Mouse (Mus musculus) kidney, postnatal 36 days (tissue): ENCODE measurements at regions not wholly inside any gene's neighbourhood (a gene's known extent, or its start where the extent isn't known, plus 50 kb on each side); places are given as distances from the start of the nearest gene placed in this dataset.
A peak's percentile ranks its signal among the peaks of the same experiment; 100 is the strongest.

ENCODE experiments used
- DNase-seq, 2 experiments: peaks; one replicate each; pipeline ENCODE4 v3.0.0; 2021 to 2022; ENCODE audit warnings: mixed read lengths in 2 of 2

DNA sequence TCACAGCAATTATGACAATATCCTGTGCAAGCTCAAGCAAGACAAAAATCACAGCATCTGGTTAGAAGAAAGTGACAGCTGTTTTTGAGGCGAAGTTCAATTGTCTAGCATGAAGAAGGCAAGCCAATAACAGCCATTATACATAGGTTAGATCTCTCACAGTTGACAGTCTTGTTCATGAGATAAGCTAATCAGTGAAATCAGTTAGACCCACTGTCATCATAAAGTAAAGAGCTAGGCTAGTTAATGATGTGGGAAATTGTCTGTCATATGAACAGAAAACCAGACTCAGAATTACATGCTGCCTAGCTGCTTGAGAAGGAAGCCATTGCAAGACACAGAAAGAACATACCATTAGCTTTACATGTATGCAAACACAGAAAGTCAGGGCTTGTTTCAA lies 470.2 kb upstream of the 5930422O12Rik start:
- DNase-seq, result no peak

DNA sequence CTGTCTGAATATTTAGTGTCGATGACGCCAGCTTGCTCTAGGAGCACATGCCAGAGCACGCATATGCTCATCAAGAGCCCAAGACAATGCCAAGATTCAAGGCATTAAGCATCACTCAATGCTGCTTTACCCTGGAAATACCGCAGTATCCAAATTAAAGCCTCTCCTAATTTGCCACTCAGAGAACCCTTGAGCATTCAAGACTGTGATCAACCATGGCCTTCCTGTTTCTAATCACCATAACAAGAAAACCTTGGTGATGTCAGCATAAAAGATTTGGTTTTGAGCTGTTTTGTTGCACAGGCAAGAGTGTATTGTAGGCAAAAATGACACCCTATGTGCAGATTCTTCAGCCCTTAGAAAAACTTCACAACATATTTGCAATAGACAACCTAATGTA lies 469.7 kb upstream of the 5930422O12Rik start:
- no peak for DNase-seq

DNA sequence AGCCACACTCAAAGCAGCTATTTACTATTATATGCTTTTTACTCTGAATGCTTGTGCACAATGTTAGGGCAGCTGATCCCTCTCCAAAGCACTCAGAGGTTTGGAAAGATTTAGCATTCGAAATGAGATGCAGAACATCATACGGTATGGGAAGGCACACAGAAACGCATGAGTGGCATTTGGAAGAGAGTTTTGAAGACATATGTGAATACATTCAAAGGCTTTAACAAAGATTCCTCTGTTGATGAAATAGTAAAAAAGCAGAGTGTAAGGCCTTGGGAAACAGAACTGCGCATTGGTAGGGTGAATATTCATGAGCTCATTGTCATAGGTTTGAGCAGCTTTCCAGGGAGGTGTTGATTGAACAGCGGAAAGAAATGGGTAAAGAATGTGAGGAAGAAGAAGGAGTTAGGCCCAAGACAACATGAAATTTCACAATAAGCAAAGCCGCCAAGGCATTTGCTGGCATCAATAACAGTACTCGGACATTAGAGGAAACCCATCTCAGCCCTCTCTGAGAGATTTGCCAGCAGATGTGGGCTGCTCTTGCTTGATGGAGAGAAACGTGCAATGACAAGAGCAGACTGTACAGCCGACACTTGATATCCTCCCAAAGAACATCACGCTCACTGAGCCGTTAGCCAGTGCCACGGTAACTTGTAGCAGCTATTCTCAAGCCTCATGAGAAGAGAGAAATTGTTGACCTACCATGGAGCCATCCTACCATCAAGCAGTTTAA lies 469.0 kb upstream of the 5930422O12Rik start:
- no peak for DNase-seq

DNA sequence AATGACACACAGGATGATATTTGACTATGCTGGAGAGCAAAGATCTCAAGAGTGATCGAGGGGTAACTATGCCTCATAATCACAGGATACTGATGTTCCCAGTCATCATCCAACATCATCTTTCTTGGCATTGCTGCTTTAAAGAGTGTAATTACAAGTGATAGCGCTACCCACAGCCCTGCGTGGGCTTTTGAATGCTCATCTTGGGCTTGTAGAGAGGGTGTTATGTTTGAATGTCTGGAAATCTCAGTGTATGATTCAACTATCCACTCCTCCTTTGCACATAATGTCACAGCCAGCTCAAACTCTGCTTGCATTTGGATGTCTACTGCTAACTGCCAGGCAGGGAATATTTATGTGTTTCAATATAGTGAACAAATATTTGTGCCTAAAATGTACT lies 438.3 kb upstream of the 5930422O12Rik start:
- DNase-seq, result no peak

DNA sequence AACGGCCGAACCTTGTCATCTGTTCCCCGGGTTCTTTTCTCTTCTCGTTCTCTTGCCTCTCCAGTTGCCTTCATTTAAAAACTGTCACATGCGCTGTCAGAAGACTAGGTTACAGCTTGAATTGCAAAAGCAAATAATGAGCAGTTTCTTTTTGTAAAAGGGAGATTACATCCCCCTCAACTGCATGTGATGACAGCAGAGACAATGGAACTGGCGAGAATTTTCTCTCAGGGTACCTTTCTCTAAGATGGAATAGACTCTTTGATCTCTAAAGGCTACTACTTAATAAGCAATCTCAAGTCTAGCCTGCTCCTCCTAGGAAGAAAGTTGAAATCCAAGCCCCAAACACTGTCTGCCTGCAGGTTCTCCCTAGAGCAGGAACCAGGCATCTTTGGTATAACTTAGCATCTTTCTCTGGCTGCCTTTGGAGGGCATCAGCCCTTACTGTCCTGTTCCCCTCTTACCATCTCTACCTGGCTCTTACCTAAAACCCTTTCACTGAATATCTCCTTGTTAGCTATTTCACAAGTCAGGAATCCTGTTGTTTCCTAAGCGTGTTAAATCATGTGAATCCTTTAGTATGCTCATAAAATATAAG lies 424.4 kb upstream of the 5930422O12Rik start:
- no peak for DNase-seq

DNA sequence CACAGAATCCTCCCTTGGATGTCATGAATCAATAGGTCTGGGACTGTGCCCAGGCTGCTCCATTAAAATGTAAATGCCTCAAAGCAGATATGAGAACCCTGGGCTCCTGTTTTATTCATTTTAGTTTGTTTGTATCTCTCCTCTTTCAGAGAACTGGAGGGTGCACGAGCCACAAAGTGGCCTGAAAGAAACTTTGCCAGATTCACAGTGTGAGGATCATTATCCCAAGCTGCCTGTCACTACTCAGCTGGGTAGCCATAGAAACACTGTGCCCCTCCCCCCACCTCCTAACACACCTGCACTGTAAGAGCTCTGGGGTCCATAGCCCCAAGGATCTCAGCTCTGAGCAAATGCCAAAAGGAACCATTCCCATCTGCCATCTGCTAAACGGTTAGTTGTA lies 423.9 kb upstream of the 5930422O12Rik start:
- no peak for DNase-seq

DNA sequence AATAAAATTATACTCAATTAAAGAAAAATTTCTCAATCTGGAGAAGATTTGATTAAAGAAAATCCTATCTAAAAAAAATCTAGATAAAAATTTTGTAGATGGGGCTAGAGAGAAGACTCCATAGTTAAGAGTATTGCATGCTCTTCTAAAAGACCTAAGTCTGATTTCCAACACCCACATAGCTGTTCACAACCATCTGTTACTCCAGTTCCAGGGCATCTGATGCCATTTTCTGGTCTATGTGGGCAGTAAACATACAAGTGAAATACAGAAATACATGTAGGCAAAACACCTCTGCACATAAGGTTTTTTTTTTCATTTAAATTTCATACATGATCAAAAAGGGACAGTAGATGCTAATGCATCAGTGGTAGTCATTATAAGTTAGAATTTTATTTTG lies 418.4 kb upstream of the 5930422O12Rik start:
- no peak for DNase-seq

DNA sequence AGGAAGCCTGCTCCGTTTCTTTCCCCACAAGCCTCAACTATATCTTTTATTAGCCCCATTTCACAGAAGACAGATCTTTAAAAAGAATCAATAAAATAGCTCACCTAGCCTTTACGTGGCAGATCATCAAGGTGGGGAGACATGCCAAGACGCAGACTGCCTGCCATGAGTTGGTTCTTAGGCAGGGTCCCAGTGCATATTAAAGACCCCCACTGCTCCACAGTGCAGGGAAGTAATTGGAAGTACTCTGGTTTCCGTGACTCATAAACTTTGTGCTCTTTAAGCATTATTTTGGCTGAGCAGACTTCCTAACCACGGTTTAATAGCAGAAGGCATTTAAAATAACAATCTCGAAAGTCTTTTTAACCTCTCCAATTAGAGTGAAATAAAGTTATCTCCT lies 415.7 kb upstream of the 5930422O12Rik start:
- no peak for DNase-seq

DNA sequence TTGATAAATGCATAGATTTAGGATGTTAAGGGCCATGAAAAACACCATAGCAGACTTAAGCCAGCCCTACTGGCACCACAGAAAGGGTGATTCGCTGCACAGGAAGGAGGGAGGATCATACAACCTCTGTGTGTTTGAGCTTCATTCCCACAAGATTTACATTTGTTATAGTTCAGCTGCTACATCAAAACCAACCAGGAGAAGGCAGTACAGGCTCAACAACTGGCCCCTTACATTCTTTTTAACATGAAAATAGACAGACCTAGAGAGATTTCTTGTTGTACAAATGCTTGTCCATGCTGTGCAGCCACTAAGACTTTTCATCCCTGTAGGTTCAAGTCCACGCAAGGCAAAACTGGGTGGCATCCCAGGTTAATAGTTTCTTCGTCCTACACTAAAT lies 412.6 kb upstream of the 5930422O12Rik start:
- DNase-seq, result no peak

DNA sequence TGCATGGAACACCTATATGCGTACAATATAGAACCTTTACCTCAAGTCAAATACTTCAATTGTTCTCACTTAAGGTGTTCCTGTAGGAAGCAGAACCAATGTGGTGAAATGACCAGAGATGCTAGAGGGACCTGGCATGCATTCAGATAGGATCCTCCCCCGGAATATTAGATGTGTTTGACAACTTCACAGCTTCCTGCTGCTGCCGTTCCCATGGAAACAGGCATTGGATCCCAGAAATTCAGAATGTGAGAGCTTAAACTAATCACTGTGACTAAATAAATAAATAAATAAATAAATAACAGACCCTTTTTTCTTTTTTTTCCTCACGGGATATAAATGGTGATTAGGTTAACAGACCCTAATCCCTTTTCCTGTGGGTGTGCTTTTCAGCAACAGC lies 401.5 kb upstream of the 5930422O12Rik start:
- DNase-seq, result no peak

DNA sequence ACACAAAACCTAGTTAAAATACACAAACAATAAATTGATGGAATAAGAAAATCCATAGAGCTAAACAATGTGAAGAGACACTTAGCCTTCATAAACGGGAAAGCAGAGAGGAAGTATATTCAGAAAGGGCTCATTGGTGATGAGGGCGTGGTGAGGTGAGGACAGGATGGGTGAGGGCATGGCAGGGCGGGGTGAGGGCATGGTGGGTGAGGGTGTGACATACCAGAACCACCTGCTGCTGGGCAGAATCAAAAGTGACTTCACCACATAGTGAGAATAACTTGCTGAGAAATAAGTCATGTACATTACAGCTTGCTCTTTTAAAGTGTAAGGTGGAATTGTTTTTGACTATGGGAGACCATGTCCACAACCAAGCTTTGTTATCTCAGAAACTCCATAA lies 399.1 kb upstream of the 5930422O12Rik start:
- no peak for DNase-seq

DNA sequence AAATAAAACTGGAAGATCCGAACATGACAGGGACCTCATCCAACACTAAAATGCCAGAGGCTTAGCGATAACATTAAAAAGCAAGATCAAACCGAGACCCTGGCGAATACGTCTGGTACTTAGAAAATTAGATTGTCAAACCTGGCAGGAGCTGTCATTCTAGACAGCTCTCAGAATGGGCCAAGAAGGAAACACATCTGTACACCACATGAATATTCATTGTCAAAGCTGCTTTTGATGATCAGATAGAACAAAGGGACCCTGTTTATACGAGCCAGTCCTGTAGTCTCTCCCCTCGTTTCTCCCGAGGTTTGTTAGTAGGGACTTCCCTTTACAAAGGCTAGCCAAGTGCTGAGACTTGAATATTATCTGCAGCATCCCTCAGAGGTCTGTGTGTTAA lies 376.5 kb upstream of the 5930422O12Rik start:
- DNase-seq, result no peak

DNA sequence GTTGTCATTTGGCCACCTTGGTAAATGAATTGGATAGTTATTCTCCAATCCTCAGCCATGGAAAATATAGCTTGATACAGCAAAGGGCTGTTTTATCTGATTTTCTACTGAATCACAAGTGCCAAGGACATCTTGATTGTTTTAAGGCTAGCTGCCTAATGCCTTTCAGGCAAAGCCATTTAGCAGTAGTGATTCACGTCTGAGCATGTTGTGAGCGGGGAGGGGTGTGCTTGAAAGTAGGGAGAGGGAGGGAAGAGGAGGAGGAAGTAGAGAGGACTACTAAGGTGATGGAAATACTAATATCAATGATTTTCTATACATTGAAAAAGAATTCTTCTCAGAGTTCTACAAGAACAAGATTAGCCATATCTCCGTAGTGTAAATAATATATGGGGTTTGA lies 362.9 kb upstream of the 5930422O12Rik start:
- DNase-seq, result no peak

DNA sequence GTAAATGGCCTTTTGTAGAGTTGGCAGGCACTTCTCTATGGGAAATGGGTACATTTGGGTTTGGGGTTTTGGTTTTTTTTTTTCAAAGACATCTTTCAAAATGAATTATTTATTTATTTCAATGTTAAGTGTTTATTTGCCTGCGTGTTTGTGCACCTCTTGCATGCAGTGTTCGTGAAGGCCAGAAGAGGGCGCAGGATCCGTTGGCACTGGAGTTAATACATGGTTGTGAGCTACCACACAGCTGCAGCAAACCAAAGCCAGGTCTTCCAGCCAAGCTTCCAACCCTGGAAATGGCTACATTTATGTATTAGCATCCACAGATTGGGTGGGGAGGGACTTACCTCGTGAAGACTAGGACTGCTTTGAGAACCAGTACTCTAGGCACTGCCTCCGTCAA lies 362.3 kb upstream of the 5930422O12Rik start:
- no peak for DNase-seq

DNA sequence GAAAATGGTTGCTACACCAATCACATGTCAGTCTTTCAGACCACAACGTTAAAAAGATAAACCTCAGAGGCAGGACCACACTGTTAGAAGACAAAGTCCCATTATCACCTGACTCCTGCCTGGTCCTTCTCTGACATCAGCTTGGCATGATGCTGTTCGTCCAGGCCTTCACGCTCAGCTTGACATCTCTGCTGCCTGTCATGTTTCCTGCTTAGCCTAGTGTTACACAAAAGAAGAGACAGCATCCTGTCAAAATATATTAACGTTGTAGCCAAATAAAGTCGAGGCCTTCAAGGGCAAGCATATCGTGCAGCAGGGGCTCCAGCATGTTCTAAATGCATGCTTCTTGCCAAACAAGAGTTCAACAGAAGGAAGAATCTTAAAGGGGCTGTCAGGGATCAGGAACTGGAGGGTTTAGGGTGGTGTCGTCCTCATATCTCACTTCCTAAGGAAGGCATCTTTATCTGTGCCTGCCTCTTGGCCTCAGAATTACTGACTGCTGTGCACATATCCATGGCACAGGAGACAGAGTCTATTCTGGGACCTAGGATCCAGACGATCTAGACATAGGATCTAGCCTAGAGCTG lies 361.0 kb upstream of the 5930422O12Rik start:
- no peak for DNase-seq

DNA sequence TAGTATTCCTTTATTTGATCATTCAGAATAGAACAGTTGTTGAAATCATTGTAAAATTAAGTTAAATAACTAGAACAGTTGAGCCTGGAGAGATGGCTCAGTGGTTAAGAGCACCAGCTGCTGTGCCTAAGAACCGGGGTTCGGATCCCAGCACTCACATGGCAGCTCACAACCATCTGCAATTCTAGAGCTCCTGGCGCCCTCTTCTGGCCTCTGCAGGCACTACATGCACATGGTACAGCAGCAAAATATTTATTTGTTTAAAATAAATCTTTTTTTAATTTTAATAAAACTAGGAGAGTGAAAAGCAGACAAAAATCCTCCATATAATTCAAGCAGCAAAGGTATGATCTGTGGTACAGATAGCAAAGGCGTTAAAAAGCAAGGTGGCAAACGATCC lies 360.0 kb upstream of the 5930422O12Rik start:
- DNase-seq, result peak in 1 of 2 experiments; percentile 8

DNA sequence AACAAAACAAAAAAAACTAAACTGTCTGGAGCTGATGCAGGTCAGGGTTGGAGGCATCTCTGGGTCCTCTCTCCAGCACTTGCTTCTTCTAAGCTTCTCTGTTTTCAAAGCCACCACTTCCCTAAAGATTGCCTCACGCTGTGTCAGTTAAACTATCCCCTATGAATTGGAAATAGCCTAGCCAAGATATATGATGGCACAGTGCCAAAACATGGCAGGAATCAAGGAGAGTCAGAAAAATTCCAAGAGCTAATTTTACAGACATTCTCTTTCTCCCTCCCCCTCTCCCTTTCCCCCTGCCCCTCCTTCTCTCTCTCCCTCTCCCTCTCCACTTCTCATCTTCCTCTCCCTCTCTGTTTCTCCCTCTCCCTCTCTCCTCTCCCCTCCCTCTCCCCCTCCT lies 353.3 kb upstream of the 5930422O12Rik start:
- no peak for DNase-seq

DNA sequence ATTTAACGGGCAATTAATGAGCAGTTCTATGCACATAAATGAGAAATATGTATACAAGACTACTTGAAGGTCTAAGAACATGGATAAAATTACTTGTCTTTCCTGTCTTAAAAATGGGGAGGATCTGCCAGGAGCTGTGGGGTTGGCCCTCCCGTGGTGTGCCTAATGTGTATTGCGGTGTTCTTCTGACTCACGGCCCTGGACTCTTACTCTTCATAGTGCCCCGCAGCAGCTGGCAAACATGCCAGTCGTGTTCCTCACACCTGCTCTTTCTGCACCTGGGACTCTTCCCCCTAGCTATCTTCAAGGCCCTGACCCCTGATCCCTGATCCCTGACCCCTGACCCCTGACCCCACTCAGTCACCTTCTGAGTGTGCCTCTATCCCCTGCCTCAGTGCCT lies 352.3 kb upstream of the 5930422O12Rik start:
- no peak for DNase-seq

DNA sequence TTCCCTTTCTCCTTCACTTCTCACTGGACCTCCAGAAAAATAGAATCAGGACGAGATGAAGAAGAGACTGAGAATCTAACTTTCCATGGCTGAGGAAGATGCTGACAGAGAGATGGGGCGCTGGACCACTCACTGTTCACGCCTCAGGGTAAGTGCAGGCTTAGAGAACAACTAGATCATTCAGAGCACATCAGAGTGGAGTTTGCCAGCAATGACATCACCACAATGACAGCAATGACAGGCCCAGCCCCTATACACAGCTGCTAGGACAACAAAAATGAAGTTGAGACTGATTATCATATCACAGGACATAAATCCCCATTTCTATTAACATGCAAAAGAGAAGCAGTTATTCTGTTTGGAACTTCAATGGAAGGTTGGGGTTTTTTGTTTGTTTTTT lies 350.4 kb upstream of the 5930422O12Rik start:
- DNase-seq, result no peak

DNA sequence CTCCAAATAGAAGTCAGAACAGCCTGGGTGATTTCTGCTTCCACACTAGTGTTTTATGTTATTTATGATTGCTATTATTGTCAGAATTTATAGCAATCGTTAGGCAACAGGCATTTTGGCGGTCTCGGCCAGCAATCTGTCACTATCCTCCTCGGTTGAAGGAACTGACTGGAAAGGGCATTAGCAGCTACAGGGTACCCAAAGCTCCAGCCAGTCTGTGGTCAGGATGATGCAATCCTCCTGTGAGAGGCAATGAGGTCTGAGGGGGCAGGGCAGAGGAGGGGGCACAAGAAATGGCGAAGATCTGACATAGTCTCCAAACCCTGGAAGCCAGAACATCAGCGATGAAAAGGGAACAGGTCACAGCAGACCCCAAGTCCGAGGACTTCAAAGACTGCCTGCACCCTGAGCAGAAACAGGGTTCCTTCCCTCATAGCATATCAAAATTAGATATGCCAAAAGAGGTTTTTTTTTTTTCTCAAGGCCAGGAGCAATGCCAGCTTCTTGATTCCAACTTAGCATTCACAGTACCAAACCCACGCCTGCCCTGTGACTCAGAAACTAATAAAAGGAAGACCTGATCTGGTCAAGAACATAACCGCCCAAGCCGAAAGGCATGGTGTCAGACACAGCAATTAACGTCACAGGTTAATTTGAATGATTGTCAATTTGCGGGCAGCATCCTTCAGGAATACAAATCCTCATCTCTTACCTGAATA lies 348.5 kb upstream of the 5930422O12Rik start:
- no peak for DNase-seq

DNA sequence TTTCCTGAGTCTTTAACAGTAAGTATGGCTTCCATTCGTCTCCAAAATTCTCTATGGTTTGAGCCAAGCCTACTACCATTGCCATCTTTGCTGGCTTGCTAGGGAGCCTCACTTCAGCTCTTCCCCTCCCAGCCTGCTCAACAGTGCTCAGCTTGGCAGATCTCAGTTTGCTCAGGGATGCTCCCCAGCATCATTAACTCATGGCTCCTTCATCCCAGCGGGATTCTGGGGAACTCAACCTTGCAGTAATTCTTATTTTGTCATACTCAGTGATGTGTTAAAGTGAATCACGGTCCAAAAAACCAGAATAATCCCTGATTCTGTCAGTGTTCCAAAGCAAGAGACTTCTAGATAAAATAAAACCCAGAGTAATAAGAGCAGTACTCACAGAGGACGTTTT lies 346.6 kb upstream of the 5930422O12Rik start:
- DNase-seq, result no peak

DNA sequence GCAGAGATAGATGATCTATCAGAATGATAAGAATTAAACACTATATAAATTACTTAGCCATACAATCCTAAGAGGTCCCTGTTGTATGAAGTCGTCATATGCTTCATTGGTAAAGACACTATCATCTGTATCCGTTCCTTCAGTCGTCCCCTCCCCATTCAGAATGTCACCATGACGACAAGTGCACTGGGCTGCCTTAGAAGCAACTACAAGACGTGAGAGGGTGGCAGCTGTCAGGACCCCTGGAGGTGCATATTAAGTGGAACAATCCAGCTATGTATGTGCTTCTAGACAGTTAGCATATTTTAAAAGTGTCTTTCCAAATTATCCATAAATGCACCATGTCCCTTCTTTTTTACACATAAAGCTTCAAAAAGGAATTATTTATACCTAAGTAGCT lies 343.0 kb upstream of the 5930422O12Rik start:
- no peak for DNase-seq

DNA sequence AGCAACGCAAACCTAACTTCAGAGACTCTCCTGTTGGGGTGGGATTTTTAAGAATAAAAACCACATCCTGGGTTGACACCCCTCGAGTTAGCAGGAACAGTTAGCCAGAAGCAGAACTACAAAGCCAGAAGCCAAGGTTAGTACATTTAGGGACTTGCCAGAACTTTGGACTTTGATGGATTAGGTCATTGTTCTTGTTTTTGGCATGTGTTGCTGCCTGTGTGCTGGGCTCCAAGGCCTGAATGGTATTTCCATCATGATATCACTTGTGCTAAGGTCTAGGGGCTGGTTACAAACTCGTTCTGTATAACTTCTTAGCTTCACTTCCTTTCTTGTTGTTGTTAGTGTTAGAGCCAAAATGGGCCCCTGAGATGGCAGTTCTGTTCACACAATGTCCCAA lies 338.8 kb upstream of the 5930422O12Rik start:
- no peak for DNase-seq

DNA sequence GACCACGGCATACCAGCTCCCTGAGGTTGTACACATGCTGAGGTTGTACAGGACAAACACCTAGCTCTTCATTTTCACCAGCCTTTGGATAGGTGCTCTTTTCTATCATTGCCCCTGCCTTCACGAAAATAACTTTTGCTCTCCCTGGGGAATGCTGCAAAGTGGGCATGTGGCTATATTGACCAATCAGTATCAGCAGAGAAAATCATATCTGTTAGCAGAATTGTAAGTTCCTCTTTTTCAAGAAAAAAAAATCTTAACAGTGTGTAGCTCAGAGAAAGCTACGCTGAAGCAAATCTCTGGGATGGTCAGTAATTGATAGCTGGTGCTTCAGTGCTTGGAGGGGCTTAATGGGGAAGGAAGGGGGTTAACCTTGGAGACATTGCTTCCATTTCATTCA lies 319.6 kb upstream of the 5930422O12Rik start:
- no peak for DNase-seq
